Mouse (Mus musculus): ENCODE measurements around the gene Usp2. TPM values are rescaled to one million over a fixed set of nuclear protein-coding genes. Genes with fewer than 3 reads are reported as not detected.

The Usp2 gene
- total and polyA plus RNA-seq, 3 experiments, result 2.1 to 2.3 (median 2.2) TPM

DNA sequence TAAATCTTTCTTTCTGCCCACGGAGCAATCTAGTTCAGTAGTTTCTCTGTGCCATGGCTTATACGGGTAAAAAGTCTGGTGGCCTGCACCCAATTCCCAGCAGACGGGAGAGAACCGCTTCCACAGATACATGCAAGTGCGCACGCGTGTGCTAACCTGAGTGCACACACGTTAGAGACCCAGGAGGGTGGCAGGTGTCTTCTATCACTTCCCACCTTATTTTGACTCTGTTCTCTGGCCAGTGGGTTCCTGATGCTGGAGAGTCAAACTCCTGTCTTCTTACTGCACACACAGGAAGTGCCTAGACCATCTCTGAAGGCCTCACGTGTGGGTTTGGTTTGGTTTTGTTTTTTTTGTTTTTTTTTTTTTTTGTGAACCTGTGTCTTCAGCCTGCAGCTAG, 48.8 kb downstream of the Usp2 start:
- Histone ChIP-seq H3K27ac (ENCODE audit: insufficient read depth, low read depth) (no peak overlapping the region), H3K4me2 (ENCODE audit: insufficient read depth, low read depth, poor library complexity, severe bottlenecking) (no peak overlapping the region), H3K9ac (ENCODE audit: insufficient read depth, low read depth) (no peak overlapping the region), H3K79me2 (replicated peaks; ENCODE audit: control insufficient read depth, extremely low read depth, insufficient read depth, poor library complexity, severe bottlenecking) (peaks cover 6% of the 10 kb centered on the region), H3K27me3 (replicated peaks) (no peaks in the 10 kb centered on the region), H3K4me1 (ENCODE audit: control insufficient read depth in 1 of 2, insufficient read depth in 2 of 2) (peaks cover 9 to 45% of the 10 kb centered on the region in 2 experiments; a peak in 3 of 4 replicates), H3K4me3 (replicated peaks in 1 of 3; ENCODE audit: low read depth in 2 of 3, low read length in 2 of 3, poor library complexity in 1 of 3) (no peak overlapping the region), H3K36me3 (replicated peaks in 1 of 2; ENCODE audit: control insufficient read depth in 1 of 2, insufficient read depth in 1 of 2, low read length in 1 of 2) (peaks cover under 1 to 1% of the 10 kb centered on the region in 2 experiments), H3K9me3 (replicated peaks; ENCODE audit: low read length) (no peaks in the 10 kb centered on the region)
- DNase-seq (ENCODE audit: extremely low read depth), result no peak
- dilution Hi-C loops (cut with MboI; ENCODE audit: extremely low pct_ligation_motif_present, extremely low pct_unique_long_range_greater_than_20kb, low sequenced_read_pairs) (no loop called here), in situ Hi-C loops (cut with MboI; ENCODE audit: low pct_ligation_motif_present, low pct_unique_long_range_greater_than_20kb, low sequenced_read_pairs) (no loop called here)
- no peak for TF ChIP-seq HCFC1 (IDR thresholded peaks at IDR 0.05; ENCODE audit: low read depth, low read length)
- TF ChIP-seq MAX (IDR thresholded peaks at IDR 0.05; ENCODE audit: low read length), result no peak
- TF ChIP-seq USF1 (IDR thresholded peaks at IDR 0.05; ENCODE audit: low read depth, low read length), result no peak
- no peak for TF ChIP-seq TCF12 (IDR thresholded peaks at IDR 0.05; ENCODE audit: low read depth, low read length)
- no peak for TF ChIP-seq CHD1 (IDR thresholded peaks at IDR 0.05; ENCODE audit: low read depth, low read length)
- TF ChIP-seq SMC3 (IDR thresholded peaks at IDR 0.05; ENCODE audit: low read depth, low read length), result no peak
- no peak for TF ChIP-seq USF2 (conservative IDR thresholded peaks at IDR 0.05; ENCODE audit: low read depth, low read length)
- TF ChIP-seq BHLHE40 (IDR thresholded peaks at IDR 0.05; ENCODE audit: low read depth, low read length), result no peak
- TF ChIP-seq RAD21 (IDR thresholded peaks at IDR 0.05; ENCODE audit: low read depth, low read length), result no peak
- no peak for TF ChIP-seq MYC (IDR thresholded peaks at IDR 0.05; ENCODE audit: low read depth, low read length)
- no peak for TF ChIP-seq UBTF (IDR thresholded peaks at IDR 0.05; ENCODE audit: low read depth, low read length)
- TF ChIP-seq RCOR1 (conservative IDR thresholded peaks at IDR 0.05; ENCODE audit: low read depth, low read length), result no peak
- TF ChIP-seq ETS1 (conservative IDR thresholded peaks at IDR 0.05; ENCODE audit: low read depth, low read length), result no peak
- TF ChIP-seq JUND (conservative IDR thresholded peaks at IDR 0.05; ENCODE audit: low read depth, low read length), result no peak
- no peak for TF ChIP-seq ELF1 (IDR thresholded peaks at IDR 0.05; ENCODE audit: low read depth, low read length)

DNA sequence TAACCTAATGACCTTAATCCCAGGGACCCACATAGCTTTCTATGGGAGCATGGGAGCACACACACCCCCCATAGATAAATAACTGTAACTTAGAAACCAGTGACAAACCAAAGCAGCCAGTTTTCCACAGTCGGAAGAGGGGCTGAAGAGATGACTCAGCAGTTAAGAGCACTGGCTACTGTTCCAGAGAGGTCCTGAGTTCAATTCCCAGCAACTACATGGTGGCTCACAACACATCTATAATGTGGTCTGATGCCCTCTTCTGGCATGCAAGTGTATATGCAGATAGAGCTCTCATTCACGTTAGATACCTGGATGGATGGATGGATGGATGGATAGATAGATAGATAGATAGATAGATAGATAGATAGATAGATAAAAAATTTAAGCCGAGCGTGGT, 49.4 kb downstream of the Usp2 start:
- TF ChIP-seq JUND (conservative IDR thresholded peaks at IDR 0.05; ENCODE audit: low read depth, low read length) (no peak), CTCF (conservative IDR thresholded peaks at IDR 0.05 in 1 of 2, IDR thresholded peaks at IDR 0.05 in 1 of 2; ENCODE audit: low read depth in 2 of 2, low read length in 2 of 2) (peak in 1 of 2 experiments; percentile 35; a peak in 2 of 4 replicates), SMC3 (IDR thresholded peaks at IDR 0.05; ENCODE audit: low read depth, low read length) (peak; percentile 3; the same call in 1 of the 2 replicates), RAD21 (IDR thresholded peaks at IDR 0.05; ENCODE audit: low read depth, low read length) (no peak; the same call in 1 of the 2 replicates), CHD1 (IDR thresholded peaks at IDR 0.05; ENCODE audit: low read depth, low read length) (no peak)
- no peak overlapping the region for H3K27ac ChIP-seq (ENCODE audit: insufficient read depth, low read depth)
- H3K4me1 ChIP-seq (ENCODE audit: control insufficient read depth in 1 of 2, insufficient read depth in 2 of 2), result peaks cover 9 to 48% of the 10 kb centered on the region in 2 experiments; a peak in 3 of 4 replicates
- DNase-seq (ENCODE audit: extremely low read depth), result no peak
- H3K27me3 ChIP-seq (replicated peaks), result no peaks in the 10 kb centered on the region
- no peaks in the 10 kb centered on the region for H3K9me3 ChIP-seq (replicated peaks; ENCODE audit: low read length)
- dilution Hi-C loops (cut with MboI; ENCODE audit: extremely low pct_ligation_motif_present, extremely low pct_unique_long_range_greater_than_20kb, low sequenced_read_pairs), result no loop called here
- H3K4me2 ChIP-seq (ENCODE audit: insufficient read depth, low read depth, poor library complexity, severe bottlenecking), result no peak overlapping the region
- no peak overlapping the region for H3K9ac ChIP-seq (ENCODE audit: insufficient read depth, low read depth)
- H3K36me3 ChIP-seq (replicated peaks in 1 of 2; ENCODE audit: control insufficient read depth in 1 of 2, insufficient read depth in 1 of 2, low read length in 1 of 2), result no peaks in the 10 kb centered on the region
- in situ Hi-C loops (cut with MboI; ENCODE audit: low pct_ligation_motif_present, low pct_unique_long_range_greater_than_20kb, low sequenced_read_pairs), result no loop called here
- peaks cover 6% of the 10 kb centered on the region; the same call in 1 of the 2 replicates for H3K79me2 ChIP-seq (replicated peaks; ENCODE audit: control insufficient read depth, extremely low read depth, insufficient read depth, poor library complexity, severe bottlenecking)
- no peak overlapping the region for H3K4me3 ChIP-seq (replicated peaks in 1 of 3; ENCODE audit: low read depth in 2 of 3, low read length in 2 of 3, poor library complexity in 1 of 3)

All from CH12.LX (cell line).